Mouse (Mus musculus) kidney, embryonic 16.5 days (tissue): ENCODE results near the gene Ttll13. TPM values are rescaled to one million over a fixed set of nuclear protein-coding genes. Genes with fewer than 3 reads are reported as not detected.

Experiments
- ATAC-seq: fragments of 200-750 bp; cut with Nextera tagmentation; 2 replicates; pipeline ENCODE4 v1.8.0; 2017; ENCODE audit warnings: moderate TSS enrichment; ENCODE audit not compliant: low FRiP score, low TSS enrichment
- H3K27ac ChIP-seq: fragments of 300-500 bp; sonication (generic); 2 replicates; pipeline ENCODE4 v1.5.1; 2014; ENCODE audit warnings: low read length
- H3K27me3 ChIP-seq: fragments of 300-500 bp; sonication (generic); 2 replicates; pipeline ENCODE4 v1.6.1; 2014; ENCODE audit warnings: low read length, control low read depth, mixed read lengths; ENCODE audit not compliant: insufficient read depth
- H3K36me3 ChIP-seq: fragments of 300-500 bp; sonication (generic); 2 replicates; pipeline ENCODE4 v1.6.1; 2014; ENCODE audit warnings: low read length, control low read depth, mixed read lengths; ENCODE audit not compliant: insufficient read depth
- H3K4me1 ChIP-seq: fragments of 300-500 bp; sonication (generic); 2 replicates; pipeline ENCODE4 v1.6.1; 2014; ENCODE audit warnings: low read length, control low read depth, mixed read lengths; ENCODE audit not compliant: insufficient read depth
- H3K4me2 ChIP-seq: fragments of 300-500 bp; sonication (generic); replicated peaks from 2 replicates; pipeline ENCODE4 v1.6.1; 2014; ENCODE audit warnings: low read depth, low read length
- H3K4me3 ChIP-seq: fragments of 300-500 bp; sonication (generic); 2 replicates; pipeline ENCODE4 v1.5.1; 2014; ENCODE audit warnings: mild to moderate bottlenecking, low read length
- H3K9ac ChIP-seq: fragments of 300-500 bp; sonication (generic); replicated peaks from 2 replicates; pipeline ENCODE4 v1.6.1; 2014; ENCODE audit warnings: low read length
- H3K9me3 ChIP-seq: fragments of 300-500 bp; sonication (generic); 2 replicates; pipeline ENCODE4 v1.6.1; 2016; ENCODE audit warnings: low read length, control low read depth
- WGBS: fragments of 180-500 bp; shearing (Covaris S2); extraction: QIAGEN DNeasy Blood & Tissue Kit; methylation state at CpG from one replicate; pipeline ENCODE4 v1.1.7; 2014; 5-methylcytosine and 5-hydroxymethylcytosine counted together
- polyA plus RNA-seq: library from polyadenylated mRNA; unstranded; fragments of >200 nt; fragmentation: Nextera tagmentation; extraction: Ambion mirVana; gene quantifications from 2 replicates; pipeline ENCODE4 v1.2.1, GENCODE M21; 2015

Gene Ttll13
- polyA plus RNA-seq, 1 experiment from 2014 or later, result 1.4 TPM

- Histone ChIP-seq H3K4me3 (no peak overlapping the region; the same call in 1 of the 2 replicates), H3K4me1 (peaks cover 28% of the 10 kb centered on the region), H3K36me3 (peaks cover 21% of the 10 kb centered on the region), H3K27me3 (no peaks in the 10 kb centered on the region), H3K27ac (no peak overlapping the region), H3K9ac (peak overlapping the region; percentile 16; the same call in 1 of the 2 replicates), H3K9me3 (no peaks in the 10 kb centered on the region), H3K4me2 (peak overlapping the region; percentile 71; the same call in 1 of the 2 replicates)
- no peak for ATAC-seq
- WGBS, result 88% methylated on average over 6 of the region's 6 CpGs
Measured at GRCm38 (mm10) chr7:80296462-80296861, 50.3 kb downstream of the Ttll13 start.

- no peak overlapping the region for H3K4me3 ChIP-seq
- H3K27me3 ChIP-seq, result no peaks in the 10 kb centered on the region
- no peaks in the 10 kb centered on the region for H3K9me3 ChIP-seq
- H3K27ac ChIP-seq, result no peak overlapping the region
- WGBS, result 83% methylated on average over 3 of the region's 3 CpGs
- peaks cover 26% of the 10 kb centered on the region for H3K36me3 ChIP-seq
- no peak overlapping the region for H3K9ac ChIP-seq
- 0 out of 2 replicates have a peak overlapping the region, but pooled peaks have one; percentile 6 for H3K4me2 ChIP-seq
- peaks cover 28% of the 10 kb centered on the region for H3K4me1 ChIP-seq
- no peak for ATAC-seq
Measured at GRCm38 (mm10) chr7:80297041-80297440, 50.9 kb downstream of the Ttll13 start.

- ATAC-seq, result no peak
- H3K36me3 ChIP-seq, result peaks cover 38% of the 10 kb centered on the region
- 89% methylated on average over 4 of the region's 4 CpGs for WGBS
Measured at GRCm38 (mm10) chr7:80298754-80299153, 52.6 kb downstream of the Ttll13 start.

GRCm38 (mm10) chr7:80299568-80299967 is 53.4 kb downstream of the Ttll13 start:
- peaks cover 23% of the 10 kb centered on the region for H3K4me1 ChIP-seq
- H3K9me3 ChIP-seq, result no peaks in the 10 kb centered on the region
- no peak overlapping the region for H3K9ac ChIP-seq
- no peak for ATAC-seq
- no peak overlapping the region for H3K4me2 ChIP-seq
- no peak overlapping the region for H3K27ac ChIP-seq
- no peak overlapping the region for H3K4me3 ChIP-seq
- H3K36me3 ChIP-seq, result peaks cover 44% of the 10 kb centered on the region
- 97% methylated on average over 3 of the region's 3 CpGs for WGBS
- H3K27me3 ChIP-seq, result no peaks in the 10 kb centered on the region

More at GRCm38 (mm10) chr7:80298754-80299153, 52.6 kb downstream of the Ttll13 start:
- Histone ChIP-seq H3K4me1 (peaks cover 25% of the 10 kb centered on the region), H3K4me3 (no peak overlapping the region), H3K4me2 (no peak overlapping the region), H3K27me3 (no peaks in the 10 kb centered on the region), H3K27ac (no peak overlapping the region), H3K9ac (no peak overlapping the region), H3K9me3 (no peaks in the 10 kb centered on the region)

- no peak overlapping the region for H3K27ac ChIP-seq
- peaks cover 53% of the 10 kb centered on the region for H3K36me3 ChIP-seq
- H3K4me2 ChIP-seq, result no peak overlapping the region
- H3K9ac ChIP-seq, result no peak overlapping the region
- peaks cover 13% of the 10 kb centered on the region; the same call in 1 of the 2 replicates for H3K4me1 ChIP-seq
- H3K9me3 ChIP-seq, result no peaks in the 10 kb centered on the region
- no peak overlapping the region for H3K4me3 ChIP-seq
- H3K27me3 ChIP-seq, result no peaks in the 10 kb centered on the region
- 77% methylated on average over 2 of the region's 2 CpGs for WGBS
- ATAC-seq, result no peak
Measured at GRCm38 (mm10) chr7:80301522-80301921, 55.3 kb downstream of the Ttll13 start.

GRCm38 (mm10) chr7:80307766-80308165 is 61.6 kb downstream of the Ttll13 start:
- no peak overlapping the region for H3K9ac ChIP-seq
- peaks cover 71% of the 10 kb centered on the region for H3K36me3 ChIP-seq
- H3K4me1 ChIP-seq, result no peaks in the 10 kb centered on the region
- no peak overlapping the region for H3K4me2 ChIP-seq
- H3K9me3 ChIP-seq, result no peaks in the 10 kb centered on the region
- H3K4me3 ChIP-seq, result no peak overlapping the region
- ATAC-seq, result no peak
- no peak overlapping the region for H3K27ac ChIP-seq
- WGBS, result 77% methylated on average over 3 of the region's 3 CpGs
- H3K27me3 ChIP-seq, result no peaks in the 10 kb centered on the region

Other genes with a start within 250 kb of the Ttll13 start
- 22.6 and 24.7 TPM in 2 replicates for gene Zfp710, start 221.6 kb upstream of the Ttll13 start, polyA plus RNA-seq
- gene Idh2, start 131.0 kb upstream of the Ttll13 start, polyA plus RNA-seq, result 782 and 850 TPM in 2 replicates
- 17.7 and 23.7 TPM in 2 replicates for gene Sema4b, start 59.5 kb upstream of the Ttll13 start, polyA plus RNA-seq
- gene Cib1, start 13.6 kb upstream of the Ttll13 start, polyA plus RNA-seq, result 131 and 144 TPM in 2 replicates
- 3.5 and 4.0 TPM in 2 replicates for gene Gdpgp1, start 13.5 kb upstream of the Ttll13 start, polyA plus RNA-seq
- gene Ngrn, start 14.8 kb downstream of the Ttll13 start, polyA plus RNA-seq, result 51.7 and 51.9 TPM in 2 replicates
- gene Vps33b, start 23.3 kb downstream of the Ttll13 start, polyA plus RNA-seq, result 11.4 and 17.0 TPM in 2 replicates
- 146 and 151 TPM in 2 replicates for gene Prc1, start 48.1 kb downstream of the Ttll13 start, polyA plus RNA-seq
- gene Rccd1, start 78.1 kb downstream of the Ttll13 start, polyA plus RNA-seq, result 7.8 and 11.6 TPM in 2 replicates
- gene Unc45a, start 94.6 kb downstream of the Ttll13 start, polyA plus RNA-seq, result 46.5 and 48.2 TPM in 2 replicates
- gene Hddc3, start 96.7 kb downstream of the Ttll13 start, polyA plus RNA-seq, result 22.6 and 23.8 TPM in 2 replicates
- gene Man2a2, start 125.0 kb downstream of the Ttll13 start, polyA plus RNA-seq, result 16.6 and 19.1 TPM in 2 replicates
- 16.8 and 18.3 TPM in 2 replicates for gene Fes, start 141.6 kb downstream of the Ttll13 start, polyA plus RNA-seq
- gene Furin, start 159.1 kb downstream of the Ttll13 start, polyA plus RNA-seq, result 13.4 and 13.7 TPM in 2 replicates